Mouse (Mus musculus): Measurements from ENCODE around the gene Rilp. TPM values are rescaled to one million over a fixed set of nuclear protein-coding genes. Genes with fewer than 3 reads are reported as not detected.
A peak's percentile ranks its signal among the peaks of the same experiment; 100 is the strongest.
"Not testable (repeated sequence)": the region's sequence is repeated elsewhere in the genome, so short reads cannot be mapped to it uniquely, and the experiment has no call there.

Gene Rilp
- total RNA-seq, 2 experiments from 2014 or later = 0.90 to 1.3 TPM

DNA sequence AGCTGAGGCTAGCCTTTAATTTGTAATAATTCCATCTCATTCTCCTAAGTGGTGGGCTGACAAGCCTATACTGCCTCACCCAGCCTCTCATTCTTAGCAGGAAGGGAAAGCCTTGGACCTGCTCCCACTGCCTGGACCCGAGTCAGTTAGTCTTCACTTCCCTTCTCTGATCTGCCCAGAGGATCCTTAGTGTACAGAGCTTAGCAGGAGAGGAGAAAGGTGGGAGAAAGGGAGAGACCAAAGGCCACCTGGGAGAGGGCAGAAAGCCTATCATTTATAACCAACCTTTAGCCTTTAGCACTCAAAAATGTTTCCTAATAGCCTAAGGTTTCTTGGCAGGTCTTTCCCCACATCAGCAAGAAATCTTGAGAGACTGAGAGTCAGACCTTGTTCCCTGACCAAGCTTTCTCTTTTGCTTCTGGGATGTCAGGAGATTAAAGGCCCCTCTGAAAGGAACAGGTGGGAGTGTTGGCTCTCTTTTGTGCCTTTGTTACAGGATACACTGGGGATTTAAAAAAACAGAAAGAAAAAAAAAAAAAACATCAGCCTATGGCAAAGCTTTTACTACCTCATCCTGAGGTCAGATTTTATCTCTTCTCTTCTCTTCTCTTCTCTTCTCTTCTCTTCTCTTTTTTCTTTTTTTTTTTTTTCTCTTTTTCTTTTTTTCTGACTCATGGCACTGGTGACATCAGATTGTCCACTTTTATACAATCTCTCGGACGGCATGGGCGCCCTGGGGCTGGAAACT, 24.6 kb downstream of the Rilp start:
- DNase-seq = no peak

DNA sequence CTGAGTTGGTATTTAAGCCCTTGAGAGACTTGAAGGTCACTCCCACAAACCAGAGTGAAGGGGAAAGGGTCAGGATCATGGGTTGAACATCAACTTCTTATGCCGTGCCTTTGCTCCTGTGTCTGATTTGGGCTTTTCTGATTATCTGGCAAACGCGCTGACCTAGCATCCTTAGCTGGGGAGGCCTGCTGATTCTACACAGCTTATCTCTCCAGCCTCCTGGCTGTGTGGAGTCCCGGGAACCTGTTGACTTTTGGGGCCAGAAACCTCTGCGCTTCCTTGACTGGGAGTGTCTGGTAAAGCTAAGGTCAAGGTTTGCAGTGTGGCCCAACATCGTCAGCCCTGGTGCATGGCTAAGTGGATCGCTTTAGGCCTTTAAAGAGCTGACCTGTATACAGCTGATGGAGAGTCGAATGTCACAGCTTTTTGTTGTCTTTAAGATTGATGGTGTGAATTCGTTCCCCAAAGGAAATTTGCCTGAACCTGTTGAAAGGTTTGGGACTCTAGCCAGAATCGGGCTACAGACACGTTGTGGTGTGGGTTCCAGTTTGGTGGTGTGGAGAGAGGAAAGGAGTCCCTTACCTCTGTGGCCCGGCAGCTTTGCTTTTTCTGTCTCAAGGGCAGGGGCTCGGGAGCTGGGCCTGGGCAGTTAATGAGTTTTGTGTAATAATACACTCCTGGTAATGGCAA, 25.4 kb downstream of the Rilp start:
- DNase-seq = no peak

DNA sequence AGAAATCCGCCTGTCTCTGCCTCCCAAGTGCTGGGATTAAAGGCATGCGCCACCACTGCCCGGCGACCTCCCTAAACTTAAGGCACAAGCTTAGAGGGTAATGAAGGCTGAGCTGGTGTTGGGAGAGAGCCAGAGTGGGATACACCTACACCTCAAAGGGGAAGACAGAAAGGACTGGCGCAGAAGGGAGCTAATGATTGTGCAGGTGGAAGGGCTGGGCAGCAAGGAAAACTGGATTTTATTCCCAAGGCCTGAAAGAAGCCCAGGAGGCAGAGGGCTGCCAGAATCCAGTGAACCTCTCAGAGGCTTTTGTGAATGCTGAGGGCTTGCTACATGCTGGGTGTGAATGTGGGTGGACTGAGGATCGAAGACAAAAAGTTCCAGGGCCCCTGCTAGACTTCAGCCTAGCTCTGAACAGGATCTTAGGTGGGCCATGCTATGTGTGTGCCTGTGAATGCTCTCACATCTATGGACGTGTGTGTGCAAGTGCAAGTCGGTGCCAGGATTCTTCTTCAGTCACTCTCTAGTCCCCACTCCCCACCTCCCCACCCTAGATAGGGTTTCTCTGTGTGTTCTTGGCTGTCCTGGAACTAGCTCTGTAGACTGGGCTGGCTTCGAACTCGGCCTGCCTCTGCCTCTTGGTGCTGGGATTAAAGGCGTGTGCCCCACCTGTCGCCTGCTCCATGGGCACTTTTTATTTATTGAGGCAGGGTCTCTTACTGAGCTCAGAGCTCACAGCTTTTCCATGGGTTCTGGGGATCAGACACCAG, 26.5 kb downstream of the Rilp start:
- DNase-seq = no peak

DNA sequence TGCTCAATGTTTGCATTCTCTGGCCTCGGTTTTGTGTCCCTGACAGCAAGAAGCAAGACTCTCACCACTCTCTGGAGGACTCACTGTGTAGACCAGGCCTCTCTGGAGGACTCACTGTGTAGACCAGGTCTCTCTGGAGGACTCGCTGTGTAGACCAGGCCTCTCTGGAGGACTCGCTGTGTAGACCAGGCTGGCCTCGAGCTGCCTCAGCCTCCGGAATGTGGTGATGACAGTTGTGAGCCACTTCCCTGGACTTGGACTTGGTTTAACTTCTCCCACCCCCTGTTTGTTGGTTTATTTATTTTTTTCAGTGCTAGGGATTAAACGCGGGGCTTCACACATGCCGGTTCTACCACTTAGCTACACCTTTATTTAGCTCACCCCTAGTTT, 27.1 kb downstream of the Rilp start:
- DNase-seq = no peak

DNA sequence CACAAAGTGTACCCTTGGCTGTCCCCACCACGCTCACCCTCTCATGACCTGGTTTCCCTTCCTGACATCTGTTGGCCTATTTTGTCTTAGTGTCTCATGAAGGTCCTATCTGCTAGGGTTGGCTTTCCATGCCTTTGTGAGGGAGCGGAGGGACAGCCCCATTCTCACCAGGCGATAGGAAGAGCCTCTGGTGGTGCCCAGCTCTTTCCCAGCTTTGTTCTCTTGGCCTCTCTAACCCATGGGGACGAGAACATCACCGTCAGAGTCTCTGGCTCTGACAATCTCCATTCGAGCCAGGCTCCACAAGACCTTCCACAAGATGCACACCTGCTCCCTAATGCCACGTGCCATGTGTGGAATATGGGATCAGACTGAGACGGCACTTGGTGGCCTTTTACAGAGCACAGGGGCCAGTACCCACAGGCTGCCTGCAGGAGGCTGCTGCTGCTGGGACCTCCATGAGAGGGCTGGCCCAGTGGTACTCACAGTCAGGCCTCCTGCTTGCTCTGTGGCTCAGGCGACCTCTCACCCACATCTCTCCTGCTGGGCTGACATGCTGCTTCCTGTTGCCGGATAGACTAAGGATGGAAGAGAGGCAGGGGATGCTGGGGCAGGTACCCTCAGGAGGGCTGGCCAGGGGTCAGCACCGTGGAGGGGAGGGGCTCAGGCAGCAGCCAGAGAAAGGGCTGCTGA, 27.7 kb downstream of the Rilp start:
- DNase-seq = no peak

DNA sequence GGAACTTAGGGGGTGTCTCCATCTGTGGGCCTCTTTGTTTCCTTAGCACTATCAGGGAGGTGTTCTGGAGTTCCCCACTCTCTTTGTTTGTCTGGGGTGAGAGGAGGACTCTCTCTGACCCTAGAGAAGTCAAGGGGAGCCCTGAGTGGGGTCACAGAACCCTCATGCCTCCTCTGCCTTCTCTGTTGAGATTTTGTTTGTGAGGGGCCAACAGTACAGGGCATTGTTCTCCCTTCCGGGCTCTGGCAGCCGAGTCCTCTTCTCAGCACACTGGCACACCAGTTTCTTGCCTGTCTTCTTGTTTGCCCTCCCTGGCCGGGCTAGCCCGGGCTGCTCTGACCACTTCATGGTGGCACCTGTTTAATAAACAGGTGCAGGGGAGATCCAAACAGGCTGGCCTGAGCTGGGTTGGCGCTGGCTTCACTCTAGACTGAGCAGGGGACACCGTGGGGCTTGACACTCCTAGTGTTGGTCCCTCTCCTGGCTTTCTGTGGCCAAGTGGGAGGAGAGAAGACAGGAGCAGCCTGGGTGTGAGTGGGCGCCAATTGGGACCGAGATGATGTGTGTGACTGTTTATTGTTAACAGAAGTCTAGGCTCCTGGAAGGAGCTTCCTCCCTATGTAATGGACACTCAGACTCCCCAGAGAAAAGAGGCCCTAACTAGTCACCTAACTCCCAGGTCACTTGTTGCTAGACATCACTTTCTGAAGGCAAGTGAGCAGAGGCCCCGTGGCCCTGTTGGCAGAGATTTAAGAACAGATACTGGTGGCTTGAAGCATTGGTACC, 28.5 kb downstream of the Rilp start:
- DNase-seq = no peak

DNA sequence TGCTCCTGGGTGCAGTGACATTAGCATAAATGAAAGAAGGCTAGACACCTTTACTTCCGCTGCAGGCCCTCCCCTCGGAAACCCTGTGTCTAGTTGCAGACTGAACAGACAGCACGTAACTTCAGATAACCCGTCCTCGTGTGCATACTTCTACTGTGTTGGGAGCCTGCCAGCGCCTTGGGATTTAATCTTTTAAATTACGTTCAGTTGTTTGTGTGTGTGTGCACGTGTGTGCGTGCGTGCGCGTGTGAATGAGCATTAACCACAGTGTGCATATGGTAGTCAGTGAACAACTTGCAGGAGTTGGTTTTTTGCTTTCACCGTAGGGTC, 29.0 kb downstream of the Rilp start:
- DNase-seq = no peak

DNA sequence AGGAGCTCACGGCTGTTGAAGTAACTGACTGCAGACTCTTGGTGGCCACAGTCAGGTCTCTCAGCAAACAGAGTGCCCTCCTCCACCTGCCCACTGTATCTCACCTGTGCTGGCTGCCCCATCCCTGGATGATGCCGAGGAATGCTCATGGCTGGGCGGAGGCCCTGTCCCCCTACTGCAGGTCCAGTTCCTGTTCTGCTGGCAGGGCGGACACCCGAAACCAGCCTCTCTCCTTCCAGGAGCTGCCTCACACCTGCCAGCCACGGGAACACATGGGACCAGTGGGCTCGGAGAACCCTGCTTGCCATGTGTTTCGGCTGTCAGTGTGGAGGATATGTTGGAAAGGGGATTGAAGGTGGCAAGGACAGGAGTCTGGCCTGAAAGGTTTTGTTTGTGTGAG, 30.3 kb downstream of the Rilp start:
- DNase-seq = no peak

DNA sequence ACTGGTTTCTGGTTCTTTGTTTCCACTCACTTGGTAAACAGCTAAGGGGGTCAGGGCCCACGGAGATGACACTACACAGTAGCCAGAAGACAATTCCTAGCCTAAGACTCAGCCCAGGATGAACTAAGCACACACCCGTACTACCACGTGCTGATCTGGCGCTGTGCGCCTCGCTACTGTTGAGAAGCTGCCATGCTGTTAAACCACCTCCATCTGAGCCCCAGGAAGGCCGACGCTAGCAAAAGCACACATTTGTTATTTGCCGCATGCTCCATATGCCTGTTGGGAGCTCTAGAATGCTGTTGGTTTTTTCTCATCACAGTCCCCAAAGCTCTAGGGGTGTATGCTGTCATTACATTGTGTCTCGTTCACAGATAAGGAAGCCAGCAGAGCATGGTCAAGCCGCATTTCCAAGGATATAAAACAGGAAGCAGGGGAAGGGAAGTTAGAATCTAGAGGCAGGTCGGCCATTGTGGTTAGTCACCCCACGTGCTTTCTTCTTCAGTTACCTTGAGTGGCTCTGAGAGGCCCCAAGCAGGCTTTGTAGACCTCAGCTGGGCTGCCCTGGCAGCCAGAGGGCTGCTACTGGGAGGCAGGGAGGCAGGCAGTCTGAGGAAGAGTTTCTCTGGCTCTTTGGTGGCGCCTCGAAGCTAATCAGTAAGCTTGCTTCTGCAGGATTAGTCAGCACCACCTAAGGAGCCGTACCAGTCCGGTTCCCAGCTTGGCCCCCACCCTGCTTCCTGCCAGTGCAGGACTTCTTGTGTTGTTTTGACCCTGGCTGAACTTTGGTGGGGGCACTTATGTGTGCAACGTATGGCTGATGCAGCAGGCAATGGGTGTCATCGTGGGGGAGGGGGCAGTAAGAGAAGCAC, 31.1 kb downstream of the Rilp start:
- DNase-seq = peak; percentile 64 to 72

DNA sequence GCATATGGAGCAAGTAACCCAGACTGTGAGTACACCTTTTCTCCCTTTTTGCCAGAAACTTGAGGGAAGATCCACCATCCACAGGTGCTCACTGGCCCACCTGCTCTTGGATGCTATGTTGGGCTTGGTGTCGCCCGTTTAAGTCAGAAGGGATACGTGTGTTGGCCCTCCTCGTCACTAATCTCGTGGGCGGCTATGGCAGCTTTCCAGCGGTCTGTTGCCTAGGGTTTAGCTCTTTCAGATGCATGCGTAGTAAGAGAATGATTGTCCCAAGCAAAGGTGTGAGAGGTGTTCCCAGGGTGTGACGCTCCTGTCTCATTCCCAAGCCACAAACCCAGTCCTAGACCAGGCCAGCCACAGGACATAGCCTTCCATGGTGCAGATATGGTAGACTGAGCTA, 34.8 kb downstream of the Rilp start:
- DNase-seq = no peak

DNA sequence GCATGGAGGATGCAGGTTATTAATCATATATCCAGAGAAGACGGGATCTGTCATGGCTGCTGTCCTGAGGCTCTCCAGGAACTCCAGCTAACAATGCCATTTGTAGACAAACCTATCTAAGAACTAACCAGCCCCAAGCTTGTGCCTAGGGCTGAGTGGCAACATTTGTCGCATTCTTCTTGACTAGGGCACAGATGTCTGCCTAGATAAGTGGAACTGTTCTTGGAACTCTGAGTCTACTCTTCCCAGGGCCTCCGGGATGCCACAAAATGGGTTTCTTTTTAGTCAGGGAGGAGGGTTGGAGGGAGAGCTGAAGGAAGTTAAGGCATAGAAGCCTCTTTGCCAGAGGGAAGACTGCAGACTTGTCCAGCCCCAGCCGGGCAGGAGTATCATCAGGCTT, 36.2 kb downstream of the Rilp start:
- no peak for DNase-seq

DNA sequence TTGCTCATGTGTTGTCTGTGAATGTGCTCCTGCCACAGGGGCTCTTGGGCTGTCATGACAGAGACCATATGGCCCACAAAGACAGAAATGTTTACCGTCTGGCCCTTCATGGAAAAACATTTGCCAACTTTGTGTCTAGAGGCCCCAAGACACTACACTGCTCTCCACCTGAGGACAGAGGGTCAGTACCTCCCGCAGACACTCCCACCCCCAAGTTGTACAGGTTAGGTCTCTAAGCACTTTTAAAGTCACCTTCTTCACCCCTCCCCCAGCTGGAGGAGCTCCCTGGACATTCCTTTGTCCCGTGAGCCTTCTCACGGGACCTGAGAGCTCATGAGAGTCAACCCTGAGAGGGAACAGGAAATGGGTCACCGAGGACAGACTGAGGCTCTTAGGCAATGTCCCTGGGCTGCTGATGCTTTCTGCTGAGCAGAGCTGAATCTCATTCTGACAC, 39.8 kb downstream of the Rilp start:
- DNase-seq = no peak

DNA sequence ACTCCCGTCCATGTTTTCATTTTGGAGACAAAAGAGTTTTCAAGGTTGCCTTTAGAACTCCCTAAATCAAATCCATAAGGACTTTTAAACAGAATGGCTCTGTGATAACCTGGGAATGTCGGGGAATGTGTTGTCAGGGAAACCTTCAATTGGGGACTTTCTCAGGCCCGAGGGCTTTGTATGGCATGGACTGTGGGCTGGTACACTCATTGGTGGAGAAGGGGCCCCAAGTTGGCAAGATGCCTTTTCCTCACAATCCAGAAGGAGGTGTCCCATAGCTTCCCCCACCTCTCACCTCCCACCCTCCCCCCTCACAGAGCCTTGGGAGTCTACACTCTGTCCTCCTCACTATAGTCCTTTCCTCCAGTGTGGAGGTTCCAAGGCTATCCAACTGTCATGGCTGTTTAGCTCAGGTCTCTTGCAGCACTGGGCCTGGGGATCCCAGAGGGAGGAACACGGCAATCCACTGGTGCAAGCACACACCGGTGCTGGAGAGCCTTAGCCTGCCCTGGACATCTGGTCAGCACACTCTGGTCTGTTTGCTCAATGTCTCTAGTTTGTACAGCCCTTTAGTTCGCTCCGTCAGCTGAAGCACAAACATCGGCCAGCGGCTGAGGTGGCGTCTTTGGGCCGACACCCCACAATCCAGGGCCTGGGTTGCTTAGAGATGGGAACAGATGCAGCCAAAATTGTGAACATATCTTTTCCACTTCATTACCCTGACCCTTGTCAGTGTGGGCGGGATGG, 40.5 kb downstream of the Rilp start:
- DNase-seq = no peak

DNA sequence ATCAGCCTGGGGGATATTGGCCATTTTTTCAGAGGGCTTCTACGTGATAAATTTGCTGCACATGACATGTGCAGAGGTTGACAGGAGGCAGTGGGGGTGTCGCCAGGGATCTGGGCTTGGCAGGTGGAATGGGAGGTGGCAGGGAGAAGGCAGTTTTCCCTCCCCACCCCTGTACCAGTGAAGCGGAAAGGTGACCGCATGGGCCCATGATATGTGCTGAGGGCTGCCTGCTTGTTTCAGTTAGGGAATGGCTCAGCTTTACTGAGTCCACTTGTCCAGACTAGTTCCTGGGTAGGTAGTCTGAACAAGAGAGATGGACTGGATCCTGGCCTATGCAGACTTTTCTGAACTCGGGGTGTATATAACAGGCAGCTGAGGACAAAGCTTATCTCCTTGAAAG, 41.4 kb downstream of the Rilp start:
- no peak for DNase-seq

DNA sequence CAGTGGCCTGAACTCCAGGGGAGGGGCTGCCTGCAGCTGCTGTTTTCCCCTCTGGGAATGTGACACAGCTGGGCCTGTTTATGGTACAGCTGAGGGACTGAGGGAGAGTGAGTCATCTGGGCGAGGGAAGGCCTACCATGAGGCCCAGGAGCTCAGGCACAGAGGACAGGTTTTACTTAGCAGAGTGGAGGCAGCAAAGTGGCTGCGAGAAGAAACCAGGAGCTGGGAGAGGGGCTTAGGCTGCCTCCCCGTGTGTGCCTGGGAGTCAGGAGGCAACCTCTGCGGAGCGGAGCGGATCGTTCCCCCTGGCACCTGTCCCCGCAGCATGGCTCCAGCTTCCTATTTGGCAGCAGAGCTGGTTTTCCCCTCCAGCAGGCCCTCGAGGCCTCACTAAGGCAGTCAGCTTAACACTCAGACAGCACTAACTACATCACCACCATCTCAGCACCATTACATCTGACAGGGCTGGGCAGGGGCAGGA, 42.1 kb downstream of the Rilp start:
- DNase-seq = no peak

DNA sequence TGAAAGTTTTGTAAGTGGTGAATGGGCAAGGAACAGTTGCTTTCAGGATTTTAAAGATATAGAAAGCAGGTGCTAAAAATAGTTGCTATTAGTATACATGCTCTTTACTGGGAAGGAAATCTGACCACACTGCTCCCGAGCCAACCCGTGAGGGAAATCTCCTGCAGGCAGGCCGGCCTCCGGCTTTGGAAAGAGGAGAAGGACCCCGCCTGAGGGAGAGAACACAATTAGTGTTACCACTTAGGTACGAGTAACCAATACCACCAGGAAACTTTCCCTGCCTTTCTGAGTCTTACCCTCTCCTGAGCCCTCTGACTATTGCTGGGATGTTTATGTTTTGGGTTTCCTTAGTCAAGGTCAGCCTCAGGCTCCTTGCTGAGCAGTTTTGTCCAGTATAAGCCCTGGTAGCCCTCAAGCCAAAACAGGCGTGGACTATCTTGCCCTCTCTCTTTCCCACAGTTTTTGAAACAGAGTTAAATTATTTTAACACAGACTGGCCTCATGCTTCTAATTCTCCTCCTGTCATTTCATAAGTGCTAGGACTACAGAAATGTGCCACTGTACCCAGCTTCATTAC, 43.1 kb downstream of the Rilp start:
- DNase-seq = no peak

DNA sequence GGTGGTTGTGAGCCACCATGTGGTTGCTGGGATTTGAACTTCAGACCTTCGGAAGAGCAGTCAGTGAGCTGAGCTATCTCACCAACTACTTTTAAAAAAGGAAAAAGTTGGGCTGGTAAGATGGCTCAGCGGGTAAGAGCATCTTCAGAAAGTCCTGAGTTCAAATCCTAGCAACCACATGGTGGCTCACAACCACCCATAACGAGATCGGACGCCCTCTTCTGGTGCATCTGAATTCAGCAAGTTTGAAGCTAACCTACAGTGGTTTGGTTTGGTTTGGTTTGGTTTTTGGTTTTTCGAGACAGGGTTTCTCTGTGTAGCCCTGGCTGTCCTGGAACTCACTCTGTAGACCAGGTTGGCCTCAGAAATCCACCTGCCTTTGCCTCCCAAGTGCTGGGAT, 46.1 kb downstream of the Rilp start:
- not testable (repeated sequence) for DNase-seq

DNA sequence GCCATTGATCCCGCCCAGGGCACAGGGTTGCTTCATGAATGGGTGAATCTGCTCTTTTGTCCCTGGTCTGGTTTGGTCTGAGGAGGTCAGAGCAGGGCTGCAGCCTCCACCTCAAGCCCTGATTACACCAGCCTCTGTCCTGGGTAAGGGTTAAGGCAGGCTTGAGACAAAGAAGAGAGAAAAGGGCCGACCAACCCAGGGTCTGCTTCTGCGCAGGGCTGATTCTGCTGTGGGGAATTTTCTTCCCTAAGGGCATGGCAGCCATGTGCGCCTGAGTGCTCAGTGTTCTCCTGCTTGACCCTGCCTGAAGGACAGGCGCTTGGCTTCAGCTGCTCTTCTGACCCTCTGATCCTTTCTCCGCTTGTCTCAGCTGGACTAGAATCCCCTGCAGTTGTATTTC, 47.2 kb downstream of the Rilp start:
- no peak for DNase-seq

DNA sequence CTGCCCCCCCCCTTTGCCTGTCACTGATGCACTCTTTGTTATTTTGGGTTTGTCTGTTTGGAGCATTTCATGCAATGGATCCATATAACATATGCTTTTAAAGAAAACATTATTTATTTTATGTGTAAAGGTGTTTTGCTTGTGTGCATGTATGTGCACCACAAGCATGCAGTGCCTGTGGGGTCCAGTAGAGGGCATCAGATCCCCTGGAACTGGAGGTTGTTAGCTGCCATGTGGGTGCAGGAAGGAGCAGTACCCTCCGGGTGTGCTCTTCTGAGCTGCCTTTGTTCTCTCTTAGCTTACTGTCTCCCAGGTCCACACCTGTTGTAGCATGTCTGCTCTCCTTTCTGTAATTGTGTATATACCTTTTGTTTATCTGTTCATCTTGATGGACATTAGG, 48.2 kb downstream of the Rilp start:
- no peak for DNase-seq
